Mouse (Mus musculus): Measurements from ENCODE around the gene Arl8a. TPM values are rescaled to one million over a fixed set of nuclear protein-coding genes. Genes with fewer than 3 reads are reported as not detected.

The Arl8a gene
- polyA plus RNA-seq, 1 experiment from 2014 or later = 29.7 TPM

- H3K27me3 ChIP-seq (ENCODE audit: control insufficient read depth, insufficient read depth, low read length) = peaks cover 41% of the 10 kb centered on the region
- H3K9ac ChIP-seq (ENCODE audit: low read depth, low read length) = no peak overlapping the region
- H3K9me3 ChIP-seq (replicated peaks; ENCODE audit: control insufficient read depth, low read length) = no peaks in the 10 kb centered on the region
- WGBS (ENCODE audit: insufficient replicate concordance) = 47% methylated on average over 2 of the region's 2 CpGs
- peaks cover 18% of the 10 kb centered on the region for H3K4me1 ChIP-seq (ENCODE audit: control insufficient read depth, insufficient read depth, low read length)
- no peak overlapping the region for H3K27ac ChIP-seq (ENCODE audit: low read depth, low read length)
- H3K4me2 ChIP-seq = no peak overlapping the region
- no peak overlapping the region for H3K4me3 ChIP-seq (ENCODE audit: low read depth, low read length)
- no peaks in the 10 kb centered on the region for H3K36me3 ChIP-seq (ENCODE audit: control insufficient read depth, insufficient read depth, low read length)
- no peak for ATAC-seq (replicated peaks; ENCODE audit: insufficient number of reproducible peaks, low FRiP score, low TSS enrichment)
Measured at GRCm38 (mm10) chr1:135130376-135131018, 16.1 kb upstream of the Arl8a start.

- H3K27ac ChIP-seq (ENCODE audit: low read depth, low read length) = no peak overlapping the region
- H3K9me3 ChIP-seq (replicated peaks; ENCODE audit: control insufficient read depth, low read length) = no peaks in the 10 kb centered on the region
- H3K36me3 ChIP-seq (ENCODE audit: control insufficient read depth, insufficient read depth, low read length) = no peaks in the 10 kb centered on the region
- 0 out of 2 replicates have a peak overlapping the region, but pooled peaks have one; percentile 14 for H3K4me2 ChIP-seq
- 19% methylated on average over 6 of the region's 6 CpGs for WGBS (ENCODE audit: insufficient replicate concordance)
- no peak overlapping the region for H3K4me3 ChIP-seq (ENCODE audit: low read depth, low read length)
- H3K9ac ChIP-seq (ENCODE audit: low read depth, low read length) = no peak overlapping the region
- H3K4me1 ChIP-seq (ENCODE audit: control insufficient read depth, insufficient read depth, low read length) = peaks cover 18% of the 10 kb centered on the region
- ATAC-seq (replicated peaks; ENCODE audit: insufficient number of reproducible peaks, low FRiP score, low TSS enrichment) = no peak
- peaks cover 36% of the 10 kb centered on the region for H3K27me3 ChIP-seq (ENCODE audit: control insufficient read depth, insufficient read depth, low read length)
Measured at GRCm38 (mm10) chr1:135131034-135131433, 15.6 kb upstream of the Arl8a start.

GRCm38 (mm10) chr1:135131560-135131959, 15.1 kb upstream of the Arl8a start:
- no peaks in the 10 kb centered on the region for H3K9me3 ChIP-seq (replicated peaks; ENCODE audit: control insufficient read depth, low read length)
- peaks cover 18% of the 10 kb centered on the region for H3K4me1 ChIP-seq (ENCODE audit: control insufficient read depth, insufficient read depth, low read length)
- 0 out of 2 replicates have a peak overlapping the region, but pooled peaks have one; percentile 22 for H3K27ac ChIP-seq (ENCODE audit: low read depth, low read length)
- no peak for ATAC-seq (replicated peaks; ENCODE audit: insufficient number of reproducible peaks, low FRiP score, low TSS enrichment)
- no peaks in the 10 kb centered on the region for H3K36me3 ChIP-seq (ENCODE audit: control insufficient read depth, insufficient read depth, low read length)
- H3K27me3 ChIP-seq (ENCODE audit: control insufficient read depth, insufficient read depth, low read length) = peaks cover 33% of the 10 kb centered on the region
- H3K4me2 ChIP-seq = no peak overlapping the region
- no peak overlapping the region for H3K4me3 ChIP-seq (ENCODE audit: low read depth, low read length)
- WGBS (ENCODE audit: insufficient replicate concordance) = 50% methylated on average over 8 of the region's 8 CpGs
- no peak overlapping the region for H3K9ac ChIP-seq (ENCODE audit: low read depth, low read length)

GRCm38 (mm10) chr1:135132473-135132872, 14.2 kb upstream of the Arl8a start, which contains the start of gene Ptpn7:
TSS of gene Ptpn7 (plus strand) at chr1:135132700.
- H3K9me3 ChIP-seq (replicated peaks; ENCODE audit: control insufficient read depth, low read length) = no peaks in the 10 kb centered on the region

GRCm38 (mm10) chr1:135132893-135133369, 13.7 kb upstream of the Arl8a start:
- Histone ChIP-seq H3K4me3 (ENCODE audit: low read depth, low read length) (no peak overlapping the region), H3K4me2 (no peak overlapping the region), H3K9ac (ENCODE audit: low read depth, low read length) (0 out of 2 replicates have a peak overlapping the region, but pooled peaks have one; percentile 22), H3K27me3 (ENCODE audit: control insufficient read depth, insufficient read depth, low read length) (peaks cover 22% of the 10 kb centered on the region), H3K36me3 (ENCODE audit: control insufficient read depth, insufficient read depth, low read length) (no peaks in the 10 kb centered on the region), H3K9me3 (replicated peaks; ENCODE audit: control insufficient read depth, low read length) (no peaks in the 10 kb centered on the region), H3K27ac (ENCODE audit: low read depth, low read length) (no peak overlapping the region), H3K4me1 (ENCODE audit: control insufficient read depth, insufficient read depth, low read length) (peaks cover 18% of the 10 kb centered on the region)
- 62% methylated on average over 9 of the region's 9 CpGs for WGBS (ENCODE audit: insufficient replicate concordance)
- no peak for ATAC-seq (replicated peaks; ENCODE audit: insufficient number of reproducible peaks, low FRiP score, low TSS enrichment)

More at GRCm38 (mm10) chr1:135132473-135132872, 14.2 kb upstream of the Arl8a start, which contains the start of gene Ptpn7:
- Histone ChIP-seq H3K36me3 (ENCODE audit: control insufficient read depth, insufficient read depth, low read length) (no peaks in the 10 kb centered on the region), H3K4me2 (peak within 1 kb of the TSS; percentile 9; the same call in 1 of the 2 replicates), H3K27me3 (ENCODE audit: control insufficient read depth, insufficient read depth, low read length) (peaks cover 27% of the 10 kb centered on the region), H3K27ac (ENCODE audit: low read depth, low read length) (0 out of 2 replicates have a peak within 1 kb of the TSS, but pooled peaks have one; percentile 22), H3K9ac (ENCODE audit: low read depth, low read length) (0 out of 2 replicates have a peak within 1 kb of the TSS, but pooled peaks have one; percentile 22), H3K4me3 (ENCODE audit: low read depth, low read length) (no peak within 1 kb of the TSS), H3K4me1 (ENCODE audit: control insufficient read depth, insufficient read depth, low read length) (peaks cover 18% of the 10 kb centered on the region)
- ATAC-seq (replicated peaks; ENCODE audit: insufficient number of reproducible peaks, low FRiP score, low TSS enrichment) = no peak
- WGBS (ENCODE audit: insufficient replicate concordance) = 16% methylated on average over 10 of the region's 10 CpGs

- no peak overlapping the region for H3K4me3 ChIP-seq (ENCODE audit: low read depth, low read length)
- peaks cover 14% of the 10 kb centered on the region for H3K27me3 ChIP-seq (ENCODE audit: control insufficient read depth, insufficient read depth, low read length)
- no peak overlapping the region for H3K9ac ChIP-seq (ENCODE audit: low read depth, low read length)
- no peaks in the 10 kb centered on the region for H3K36me3 ChIP-seq (ENCODE audit: control insufficient read depth, insufficient read depth, low read length)
- WGBS (ENCODE audit: insufficient replicate concordance) = 72% methylated on average over 10 of the region's 10 CpGs
- no peak overlapping the region for H3K4me2 ChIP-seq
- ATAC-seq (replicated peaks; ENCODE audit: insufficient number of reproducible peaks, low FRiP score, low TSS enrichment) = no peak
- peaks cover 18% of the 10 kb centered on the region for H3K4me1 ChIP-seq (ENCODE audit: control insufficient read depth, insufficient read depth, low read length)
- no peak overlapping the region for H3K27ac ChIP-seq (ENCODE audit: low read depth, low read length)
- no peaks in the 10 kb centered on the region for H3K9me3 ChIP-seq (replicated peaks; ENCODE audit: control insufficient read depth, low read length)
Measured at GRCm38 (mm10) chr1:135133678-135134435, 12.8 kb upstream of the Arl8a start.

GRCm38 (mm10) chr1:135135111-135135787, 11.4 kb upstream of the Arl8a start:
- Histone ChIP-seq H3K9me3 (replicated peaks; ENCODE audit: control insufficient read depth, low read length) (no peaks in the 10 kb centered on the region), H3K27ac (ENCODE audit: low read depth, low read length) (no peak overlapping the region), H3K4me2 (no peak overlapping the region), H3K9ac (ENCODE audit: low read depth, low read length) (no peak overlapping the region), H3K4me3 (ENCODE audit: low read depth, low read length) (no peak overlapping the region), H3K27me3 (ENCODE audit: control insufficient read depth, insufficient read depth, low read length) (peaks cover 3% of the 10 kb centered on the region; the same call in 1 of the 2 replicates), H3K4me1 (ENCODE audit: control insufficient read depth, insufficient read depth, low read length) (peaks cover 18% of the 10 kb centered on the region), H3K36me3 (ENCODE audit: control insufficient read depth, insufficient read depth, low read length) (no peaks in the 10 kb centered on the region)
- 89% methylated on average over 8 of the region's 8 CpGs for WGBS (ENCODE audit: insufficient replicate concordance)
- ATAC-seq (replicated peaks; ENCODE audit: insufficient number of reproducible peaks, low FRiP score, low TSS enrichment) = no peak

- H3K36me3 ChIP-seq (ENCODE audit: control insufficient read depth, insufficient read depth, low read length) = no peaks in the 10 kb centered on the region
- no peak for ATAC-seq (replicated peaks; ENCODE audit: insufficient number of reproducible peaks, low FRiP score, low TSS enrichment)
Measured at GRCm38 (mm10) chr1:135136500-135136899, 10.1 kb upstream of the Arl8a start.

More at GRCm38 (mm10) chr1:135136500-135136899, 10.1 kb upstream of the Arl8a start:
- Histone ChIP-seq H3K4me3 (ENCODE audit: low read depth, low read length) (no peak overlapping the region), H3K9me3 (replicated peaks; ENCODE audit: control insufficient read depth, low read length) (no peaks in the 10 kb centered on the region), H3K4me2 (no peak overlapping the region), H3K4me1 (ENCODE audit: control insufficient read depth, insufficient read depth, low read length) (peaks cover 11% of the 10 kb centered on the region), H3K27me3 (ENCODE audit: control insufficient read depth, insufficient read depth, low read length) (peaks cover 2% of the 10 kb centered on the region; the same call in 1 of the 2 replicates), H3K27ac (ENCODE audit: low read depth, low read length) (no peak overlapping the region), H3K9ac (ENCODE audit: low read depth, low read length) (no peak overlapping the region)
- WGBS (ENCODE audit: insufficient replicate concordance) = 7% methylated on average over 1 of the region's 1 CpGs

Measured in heart, embryonic 11.5 days (tissue).